18 mouse cellular contexts compared by ENCODE assay signal in the genomic region with DNA sequence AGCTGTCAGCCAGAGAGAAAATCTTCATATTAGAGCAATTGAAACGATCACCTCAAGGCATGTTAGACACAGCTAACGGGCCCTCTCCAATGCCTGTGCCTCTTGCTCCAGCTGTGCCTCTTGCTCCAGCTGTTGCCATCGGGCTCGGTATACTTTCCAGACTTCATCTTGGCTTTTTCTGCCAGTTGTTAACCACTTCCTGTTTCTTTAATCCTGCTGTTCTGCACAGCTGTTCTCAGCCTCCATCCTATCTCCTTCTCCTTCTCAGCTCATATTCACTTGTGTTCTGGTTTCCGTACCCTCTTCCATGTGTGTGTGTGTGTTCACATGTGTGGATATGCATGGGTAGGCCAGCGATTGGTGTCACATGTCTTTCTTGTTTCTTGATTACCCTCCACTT. TPM values are rescaled to one million over a fixed set of nuclear protein-coding genes. Genes with fewer than 3 reads are reported as not detected.
DNase-seq lines count a peak whose midpoint lies in the region; ATAC-seq and TF ChIP-seq lines count a peak whose summit lies in the region.
"Had no signal": no experiment of that assay in that cellular context is flagged by ENCODE, and none has a peak within 500 bp of the region (broad histone marks: within the 10 kb centered on the region; RNA-seq: fewer than 3 reads in every experiment).

No protein-coding gene starts in this region.

- H3K36me3 ChIP-seq in lung, embryonic 15.5 days: no peaks in the 10 kb centered on the region
- no peaks in the 10 kb centered on the region for H3K36me3 ChIP-seq in MEL (ENCODE audit: control insufficient read depth in 1 of 2, insufficient read depth in 2 of 2, low read length in 2 of 2)
- H3K36me3 ChIP-seq in embryonic facial prominence, embryonic 13.5 days: no peaks in the 10 kb centered on the region
- H3K36me3 ChIP-seq: forebrain, embryonic 10.5 days; liver, embryonic 15.5 days; midbrain, embryonic 12.5 days had no signal

- H3K9me3 ChIP-seq in lung, embryonic 15.5 days: no peaks in the 10 kb centered on the region
- H3K9me3 ChIP-seq in MEL (replicated peaks; ENCODE audit: insufficient read depth, low read length): no peaks in the 10 kb centered on the region
- H3K9me3 ChIP-seq in embryonic facial prominence, embryonic 13.5 days: no peaks in the 10 kb centered on the region
- H3K9me3 ChIP-seq: forebrain, embryonic 10.5 days; liver, embryonic 15.5 days; midbrain, embryonic 12.5 days had no signal

- ATAC-seq in lung, embryonic 15.5 days (ENCODE audit: borderline replicate concordance, extremely low read depth, low FRiP score, low TSS enrichment): peak; percentile 56; the same call in 1 of the 2 replicates
- ATAC-seq in embryonic facial prominence, embryonic 13.5 days (ENCODE audit: insufficient number of reproducible peaks, insufficient read depth, low FRiP score, low TSS enrichment, low read depth): 0 out of 2 replicates have a peak, but pooled peaks have one; percentile 37
- peak; percentile 58 for ATAC-seq in megakaryocyte progenitor cell, adult 5-6 weeks (replicated peaks; ENCODE audit: poor library complexity)

- no peak for TF ChIP-seq CTCF in lung, adult 2 months (IDR thresholded peaks at IDR 0.05; ENCODE audit: insufficient read depth, low read length)
- TF ChIP-seq CTCF in MEL (IDR thresholded peaks at IDR 0.05 in 2 of 3, conservative IDR thresholded peaks at IDR 0.05 in 1 of 3; ENCODE audit: control insufficient read depth in 1 of 3, insufficient read depth in 1 of 3, low read depth in 2 of 3, low read length in 3 of 3, poor library complexity in 1 of 3, severe bottlenecking in 1 of 3): no peak

- no peak for TF ChIP-seq POLR2A in lung, adult 2 months (IDR thresholded peaks at IDR 0.05; ENCODE audit: borderline replicate concordance, extremely low read depth, low read depth, low read length)
- TF ChIP-seq POLR2A in MEL (IDR thresholded peaks at IDR 0.05; ENCODE audit: control insufficient read depth in 1 of 2, insufficient read depth in 1 of 2, low read depth in 1 of 2, low read length in 2 of 2, poor library complexity in 1 of 2): no peak

- H3K27ac ChIP-seq in lung, embryonic 15.5 days: no peak overlapping the region
- H3K27ac ChIP-seq in MEL (ENCODE audit: control insufficient read depth, low read depth, low read length): no peak overlapping the region
- peak overlapping the region; percentile 55 for H3K27ac ChIP-seq in embryonic facial prominence, embryonic 13.5 days
- H3K27ac ChIP-seq: forebrain, embryonic 10.5 days; heart, adult 2 months; liver, embryonic 15.5 days; midbrain, embryonic 12.5 days had no signal

- no peaks in the 10 kb centered on the region for H3K79me2 ChIP-seq in MEL (ENCODE audit: control insufficient read depth, insufficient read depth, low read length, poor library complexity)

- TF ChIP-seq EP300 in MEL (IDR thresholded peaks at IDR 0.05; ENCODE audit: low read depth in 1 of 2, low read length in 2 of 2): no peak

- TF ChIP-seq RAD21 in MEL (IDR thresholded peaks at IDR 0.05; ENCODE audit: low read depth, low read length): no peak

- WGBS in lung, embryonic 15.5 days: 60% methylated on average over 6 of the region's 6 CpGs
- WGBS in lung, adult 2 months: 70% methylated on average over 6 of the region's 6 CpGs
- WGBS in embryonic facial prominence, embryonic 13.5 days: 39% methylated on average over 6 of the region's 6 CpGs

- H3K4me3 ChIP-seq in lung, embryonic 15.5 days: no peak overlapping the region
- H3K4me3 ChIP-seq in lung, adult 2 months (replicated peaks; ENCODE audit: extremely low read depth, low read depth, low read length): no peak overlapping the region
- no peak overlapping the region for H3K4me3 ChIP-seq in MEL (ENCODE audit: control insufficient read depth in 1 of 2, insufficient read depth in 1 of 2, low read depth in 2 of 2, low read length in 2 of 2)
- H3K4me3 ChIP-seq in embryonic facial prominence, embryonic 13.5 days: no peak overlapping the region
- H3K4me3 ChIP-seq: forebrain, embryonic 10.5 days; heart, adult 2 months; liver, embryonic 15.5 days; midbrain, embryonic 12.5 days had no signal

- no peak overlapping the region for H3K4me2 ChIP-seq in lung, embryonic 15.5 days
- no peak overlapping the region for H3K4me2 ChIP-seq in embryonic facial prominence, embryonic 13.5 days
- H3K4me2 ChIP-seq: liver, embryonic 15.5 days; midbrain, embryonic 12.5 days had no signal

- H3K27me3 ChIP-seq in lung, embryonic 15.5 days: no peaks in the 10 kb centered on the region
- 0 out of 4 replicates have a peak, but pooled peaks cover 0 to 1% of the 10 kb centered on the region in 2 experiments for H3K27me3 ChIP-seq in MEL (ENCODE audit: control insufficient read depth in 1 of 2, insufficient read depth in 2 of 2, low read length in 2 of 2)
- no peaks in the 10 kb centered on the region for H3K27me3 ChIP-seq in embryonic facial prominence, embryonic 13.5 days
- H3K27me3 ChIP-seq: liver, embryonic 15.5 days; midbrain, embryonic 12.5 days had no signal

- no peak overlapping the region for H3K9ac ChIP-seq in lung, embryonic 15.5 days
- no peak overlapping the region for H3K9ac ChIP-seq in MEL (ENCODE audit: control insufficient read depth, low read depth, low read length, poor library complexity, severe bottlenecking)
- no peak overlapping the region for H3K9ac ChIP-seq in embryonic facial prominence, embryonic 13.5 days
- H3K9ac ChIP-seq: liver, embryonic 15.5 days; midbrain, embryonic 12.5 days had no signal

- DNase-seq in lung, adult 2 months: no peak
- DNase-seq in MEL (ENCODE audit: low read depth, low spot score): peak; percentile 11
- no peak for DNase-seq in neural tube, embryonic 10.5 days (ENCODE audit: extremely low spot score, low spot score)
- DNase-seq in yolk sac, embryonic 10.5 days (ENCODE audit: low spot score): no peak
- DNase-seq: cerebellum, adult 2 months; heart, adult 2 months; heart, postnatal 14 days; right cerebral cortex, postnatal 4 days had no signal

- H3K4me1 ChIP-seq in lung, embryonic 15.5 days: peaks cover 20% of the 10 kb centered on the region
- no peaks in the 10 kb centered on the region; the same call in 1 of the 2 replicates for H3K4me1 ChIP-seq in lung, adult 2 months (ENCODE audit: control insufficient read depth, insufficient read depth, low read length)
- no peaks in the 10 kb centered on the region for H3K4me1 ChIP-seq in MEL (ENCODE audit: control insufficient read depth in 1 of 2, insufficient read depth in 2 of 2, low read length in 2 of 2)
- peaks cover 21% of the 10 kb centered on the region for H3K4me1 ChIP-seq in embryonic facial prominence, embryonic 13.5 days
- H3K4me1 ChIP-seq: forebrain, embryonic 10.5 days; liver, embryonic 15.5 days; midbrain, embryonic 12.5 days had no signal

TF ChIP-seq in MEL, 35 proteins besides CTCF, POLR2A, EP300 and RAD21:
- TF ChIP-seq HCFC1 (IDR thresholded peaks at IDR 0.05; ENCODE audit: low read depth, low read length) (no peak), ZKSCAN1 (IDR thresholded peaks at IDR 0.05; ENCODE audit: low read depth, low read length) (no peak), NELFE (IDR thresholded peaks at IDR 0.05; ENCODE audit: low read depth, low read length) (no peak), TAL1 (IDR thresholded peaks at IDR 0.05; ENCODE audit: low read length) (no peak), TCF12 (IDR thresholded peaks at IDR 0.05; ENCODE audit: low read depth, low read length) (no peak)

RNA-seq across cellular contexts. Expression of gene Hacd4, which starts 41.4 kb away (rescaled TPM):
- polyA plus RNA-seq in lung, embryonic 15.5 days (2015; fragmentation: Nextera tagmentation; extraction: Ambion mirVana): 9.4 TPM in 2 replicates
- 2.6 and 3.6 TPM in 2 replicates for polyA plus RNA-seq in lung, adult 2 months (2012; rRNA removed)
- total RNA-seq in MEL (2012; rRNA removed): 0.19 and 0.39 TPM in 2 replicates
- polyA plus RNA-seq in MEL (2012; ENCODE audit: insufficient read depth in 1 of 2, insufficient read length in 2 of 2, low read depth in 1 of 2, low replicate concordance in 2 of 2, missing spikeins in 1 of 2): under 1 TPM in 1 of 2 experiments, not detected in 1; 0.64 TPM
- polyA plus RNA-seq in embryonic facial prominence, embryonic 13.5 days (2015; fragmentation: Nextera tagmentation; extraction: Ambion mirVana): 11.3 and 12.2 TPM in 2 replicates
- total RNA-seq in megakaryocyte progenitor cell, adult 5-6 weeks (2015): 6.4 and 6.9 TPM in 2 replicates
- 2.0 and 3.3 TPM in 2 replicates for total RNA-seq in megakaryocyte progenitor cell, adult 5-6 weeks (2017)

RNA-seq across cellular contexts. Expression of gene Ifnb1, which starts 42.4 kb away (rescaled TPM):
- polyA plus RNA-seq in lung, embryonic 15.5 days (2015; fragmentation: Nextera tagmentation; extraction: Ambion mirVana): not detected in 2 replicates
- polyA plus RNA-seq in lung, adult 2 months (2012; rRNA removed): not detected in 2 replicates
- not detected in 2 replicates for total RNA-seq in MEL (2012; rRNA removed)
- polyA plus RNA-seq in MEL (2012; ENCODE audit: insufficient read depth in 1 of 2, insufficient read length in 2 of 2, low read depth in 1 of 2, low replicate concordance in 2 of 2, missing spikeins in 1 of 2): not detected
- not detected in 2 replicates for polyA plus RNA-seq in embryonic facial prominence, embryonic 13.5 days (2015; fragmentation: Nextera tagmentation; extraction: Ambion mirVana)
- 0.95 TPM in 1 of 2 replicates, not detected in the other for total RNA-seq in megakaryocyte progenitor cell, adult 5-6 weeks (2015)
- total RNA-seq in megakaryocyte progenitor cell, adult 5-6 weeks (2017): not detected in 2 replicates
- total RNA-seq: adrenal gland, adult 18-20 months; heart, adult 2 months; heart, postnatal 14 days; layer of hippocampus, postnatal 10 days; left cerebral cortex, postnatal 14 days had no signal
- polyA plus RNA-seq: cerebellum, adult 2 months; forebrain, embryonic 10.5 days; heart, adult 2 months; kidney, embryonic 16.5 days; liver, embryonic 15.5 days; midbrain, embryonic 12.5 days had no signal
